Mouse (Mus musculus): ENCODE results near the gene Endog.
"Not testable (repeated sequence)": the region's sequence is repeated elsewhere in the genome, so short reads cannot be mapped to it uniquely, and the experiment has no call there.

Gene Endog

GRCm38 (mm10) chr2:30171371-30171996 lies at the start of gene Endog:
Gene Endog, plus strand, starts transcription at chr2:30171493.
- Histone ChIP-seq H3K36me3 (ENCODE audit: control insufficient read depth, insufficient read depth, low read length, poor library complexity, severe bottlenecking) (peaks cover 5% of the 10 kb centered on the region), H3K27me3 (ENCODE audit: control insufficient read depth, insufficient read depth, low read length, poor library complexity, severe bottlenecking) (no peaks in the 10 kb centered on the region)
- DNase-seq (ENCODE audit: low read depth, low spot score): peak; percentile 84

- DNase-seq (ENCODE audit: low read depth, low spot score): no peak
- H3K27me3 ChIP-seq (ENCODE audit: control insufficient read depth, insufficient read depth, low read length, poor library complexity, severe bottlenecking): no peaks in the 10 kb centered on the region; the same call in 1 of the 2 replicates
- no peaks in the 10 kb centered on the region for H3K36me3 ChIP-seq (ENCODE audit: control insufficient read depth, insufficient read depth, low read length, poor library complexity, severe bottlenecking)
These were observed 48.5 kb upstream of the Endog start for GRCm38 (mm10) chr2:30122766-30123165.

GRCm38 (mm10) chr2:30123729-30124471 lies 47.4 kb upstream of the Endog start:
- no peak for DNase-seq (ENCODE audit: low read depth, low spot score)
- H3K27me3 ChIP-seq (ENCODE audit: control insufficient read depth, insufficient read depth, low read length, poor library complexity, severe bottlenecking): no peaks in the 10 kb centered on the region; the same call in 1 of the 2 replicates
- no peaks in the 10 kb centered on the region for H3K36me3 ChIP-seq (ENCODE audit: control insufficient read depth, insufficient read depth, low read length, poor library complexity, severe bottlenecking)

GRCm38 (mm10) chr2:30124472-30125274 lies 46.6 kb upstream of the Endog start, which contains the start of gene Zer1:
Gene Zer1, minus strand, starts transcription at chr2:30124585.
- DNase-seq (ENCODE audit: low read depth, low spot score): peak; percentile 89
- Histone ChIP-seq H3K27me3 (ENCODE audit: control insufficient read depth, insufficient read depth, low read length, poor library complexity, severe bottlenecking) (no peaks in the 10 kb centered on the region; the same call in 1 of the 2 replicates), H3K36me3 (ENCODE audit: control insufficient read depth, insufficient read depth, low read length, poor library complexity, severe bottlenecking) (no peaks in the 10 kb centered on the region)

- DNase-seq (ENCODE audit: low read depth, low spot score): peak; percentile 74
- no peaks in the 10 kb centered on the region; the same call in 1 of the 2 replicates for H3K27me3 ChIP-seq (ENCODE audit: control insufficient read depth, insufficient read depth, low read length, poor library complexity, severe bottlenecking)
These were observed 42.5 kb upstream of the Endog start for GRCm38 (mm10) chr2:30128789-30129188.

GRCm38 (mm10) chr2:30130156-30130555 lies 41.1 kb upstream of the Endog start:
- no peak for DNase-seq (ENCODE audit: low read depth, low spot score)
- Histone ChIP-seq H3K36me3 (ENCODE audit: control insufficient read depth, insufficient read depth, low read length, poor library complexity, severe bottlenecking) (no peaks in the 10 kb centered on the region), H3K27me3 (ENCODE audit: control insufficient read depth, insufficient read depth, low read length, poor library complexity, severe bottlenecking) (no peaks in the 10 kb centered on the region; the same call in 1 of the 2 replicates)

More at GRCm38 (mm10) chr2:30128789-30129188, 42.5 kb upstream of the Endog start:
- H3K36me3 ChIP-seq (ENCODE audit: control insufficient read depth, insufficient read depth, low read length, poor library complexity, severe bottlenecking): no peaks in the 10 kb centered on the region

GRCm38 (mm10) chr2:30131240-30131639 lies 40.1 kb upstream of the Endog start:
- H3K36me3 ChIP-seq (ENCODE audit: control insufficient read depth, insufficient read depth, low read length, poor library complexity, severe bottlenecking); H3K27me3 ChIP-seq (ENCODE audit: control insufficient read depth, insufficient read depth, low read length, poor library complexity, severe bottlenecking): not testable (repeated sequence)
- DNase-seq (ENCODE audit: low read depth, low spot score): peak; percentile 20

GRCm38 (mm10) chr2:30132801-30133612 lies 38.3 kb upstream of the Endog start:
- no peak for DNase-seq (ENCODE audit: low read depth, low spot score)
- Histone ChIP-seq H3K27me3 (ENCODE audit: control insufficient read depth, insufficient read depth, low read length, poor library complexity, severe bottlenecking) (no peaks in the 10 kb centered on the region), H3K36me3 (ENCODE audit: control insufficient read depth, insufficient read depth, low read length, poor library complexity, severe bottlenecking) (no peaks in the 10 kb centered on the region)

GRCm38 (mm10) chr2:30133613-30134377 lies 37.5 kb upstream of the Endog start, which contains the start of gene Tbc1d13:
Gene Tbc1d13, plus strand, starts transcription at chr2:30133746.
- H3K36me3 ChIP-seq (ENCODE audit: control insufficient read depth, insufficient read depth, low read length, poor library complexity, severe bottlenecking): 0 out of 2 replicates have a peak, but pooled peaks cover under 1% of the 10 kb centered on the region
- no peaks in the 10 kb centered on the region for H3K27me3 ChIP-seq (ENCODE audit: control insufficient read depth, insufficient read depth, low read length, poor library complexity, severe bottlenecking)
- peak; percentile 98 for DNase-seq (ENCODE audit: low read depth, low spot score)

- Histone ChIP-seq H3K27me3 (ENCODE audit: control insufficient read depth, insufficient read depth, low read length, poor library complexity, severe bottlenecking) (no peaks in the 10 kb centered on the region), H3K36me3 (ENCODE audit: control insufficient read depth, insufficient read depth, low read length, poor library complexity, severe bottlenecking) (0 out of 2 replicates have a peak, but pooled peaks cover 1% of the 10 kb centered on the region)
- no peak for DNase-seq (ENCODE audit: low read depth, low spot score)
These were observed 36.9 kb upstream of the Endog start for GRCm38 (mm10) chr2:30134378-30134711.

GRCm38 (mm10) chr2:30134928-30135620 lies 36.2 kb upstream of the Endog start:
- no peak for DNase-seq (ENCODE audit: low read depth, low spot score)
- no peaks in the 10 kb centered on the region for H3K27me3 ChIP-seq (ENCODE audit: control insufficient read depth, insufficient read depth, low read length, poor library complexity, severe bottlenecking)
- H3K36me3 ChIP-seq (ENCODE audit: control insufficient read depth, insufficient read depth, low read length, poor library complexity, severe bottlenecking): 0 out of 2 replicates have a peak, but pooled peaks cover 1% of the 10 kb centered on the region

- no peaks in the 10 kb centered on the region for H3K27me3 ChIP-seq (ENCODE audit: control insufficient read depth, insufficient read depth, low read length, poor library complexity, severe bottlenecking)
- no peak for DNase-seq (ENCODE audit: low read depth, low spot score)
- H3K36me3 ChIP-seq (ENCODE audit: control insufficient read depth, insufficient read depth, low read length, poor library complexity, severe bottlenecking): peaks cover 10% of the 10 kb centered on the region; the same call in 1 of the 2 replicates
These were observed 34.8 kb upstream of the Endog start for GRCm38 (mm10) chr2:30136458-30136857.

- DNase-seq (ENCODE audit: low read depth, low spot score); H3K36me3 ChIP-seq (ENCODE audit: control insufficient read depth, insufficient read depth, low read length, poor library complexity, severe bottlenecking); H3K27me3 ChIP-seq (ENCODE audit: control insufficient read depth, insufficient read depth, low read length, poor library complexity, severe bottlenecking): not testable (repeated sequence)
These were observed 31.3 kb upstream of the Endog start for GRCm38 (mm10) chr2:30140021-30140420.

All from splenic B cell, adult 2 months (primary cell).